In the genomic region with DNA sequence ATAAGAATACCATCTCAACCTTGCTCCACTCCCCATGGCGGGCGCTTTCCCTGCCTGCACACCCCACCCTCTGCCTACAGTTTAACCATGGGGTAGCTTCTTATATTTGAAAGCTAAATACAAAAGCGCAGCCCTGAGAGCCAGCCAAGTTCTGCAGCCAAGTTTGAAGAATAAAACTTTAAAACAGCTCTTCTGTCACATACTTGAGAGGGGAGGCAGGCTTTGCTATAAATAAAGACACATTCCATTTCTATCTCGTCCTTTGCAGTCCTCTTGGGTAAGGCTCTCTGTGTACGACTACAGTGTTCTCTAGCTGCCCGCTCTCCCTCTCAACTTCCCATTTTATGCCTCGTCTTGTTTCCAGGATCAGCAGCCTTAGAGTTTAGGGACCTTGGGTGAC, we compare ENCODE assay signal across 11 mouse cellular contexts.
DNase-seq lines count a peak whose midpoint lies in the region; ATAC-seq and TF ChIP-seq lines count a peak whose summit lies in the region.
"Had no signal": no experiment of that assay in that cellular context is flagged by ENCODE, and none has a peak within 500 bp of the region (broad histone marks: within the 10 kb centered on the region; RNA-seq: fewer than 3 reads in every experiment).

No protein-coding gene starts in this region.

- peak; percentile 44 for DNase-seq in kidney, postnatal 0 days (ENCODE audit: low spot score)
- DNase-seq in kidney, adult 2 months, result no peak
- DNase-seq in lung, postnatal 4 days, result peak; percentile 26 to 41
- no peak for DNase-seq in layer of hippocampus, postnatal 25 days (ENCODE audit: extremely low spot score in 1 of 2, low spot score in 1 of 2)
- no peak for DNase-seq in neural tube, embryonic 10.5 days (ENCODE audit: extremely low spot score, low spot score)
- DNase-seq in kidney, adult 8-10 months, result no peak
- DNase-seq: cerebellum, adult 8-10 months had no signal

- H3K4me3 ChIP-seq in kidney, postnatal 0 days (replicated peaks; ENCODE audit: low read depth, low read length), result no peak overlapping the region
- H3K4me3 ChIP-seq in kidney, adult 2 months (ENCODE audit: insufficient read depth, low read depth, low read length), result no peak overlapping the region
- no peak overlapping the region for H3K4me3 ChIP-seq in embryonic facial prominence, embryonic 15.5 days (replicated peaks)
- no peak overlapping the region; a peak in 1 of 4 replicates for H3K4me3 ChIP-seq in heart, embryonic 14.5 days (ENCODE audit: control insufficient read depth in 1 of 2, insufficient read depth in 1 of 2, low read depth in 1 of 2, low read length in 2 of 2)

- no peaks in the 10 kb centered on the region for H3K9me3 ChIP-seq in kidney, postnatal 0 days (replicated peaks; ENCODE audit: low read length)
- H3K9me3 ChIP-seq in embryonic facial prominence, embryonic 15.5 days (replicated peaks), result no peaks in the 10 kb centered on the region
- no peaks in the 10 kb centered on the region for H3K9me3 ChIP-seq in heart, embryonic 14.5 days (ENCODE audit: control insufficient read depth, low read length)

- TF ChIP-seq POLR2A in kidney, adult 2 months (IDR thresholded peaks at IDR 0.05; ENCODE audit: low read depth, low read length), result no peak

- no peak for TF ChIP-seq CTCF in kidney, postnatal 0 days (IDR thresholded peaks at IDR 0.05; ENCODE audit: low read depth)
- no peak for TF ChIP-seq CTCF in kidney, adult 2 months (conservative IDR thresholded peaks at IDR 0.05; ENCODE audit: insufficient read depth, insufficient read length, low read depth, low read length)

- no peaks in the 10 kb centered on the region for H3K4me1 ChIP-seq in kidney, postnatal 0 days (replicated peaks; ENCODE audit: insufficient read depth, low read length)
- H3K4me1 ChIP-seq in kidney, adult 2 months (ENCODE audit: control insufficient read depth, insufficient read depth, low read length), result no peaks in the 10 kb centered on the region
- peaks cover 5% of the 10 kb centered on the region; the same call in 1 of the 2 replicates for H3K4me1 ChIP-seq in embryonic facial prominence, embryonic 15.5 days
- peaks cover 11 to 17% of the 10 kb centered on the region in 2 experiments for H3K4me1 ChIP-seq in heart, embryonic 14.5 days (ENCODE audit: control insufficient read depth in 2 of 2, insufficient read depth in 2 of 2, low read length in 2 of 2)

- no peaks in the 10 kb centered on the region for H3K27me3 ChIP-seq in kidney, postnatal 0 days (ENCODE audit: insufficient read depth, low read length)
- no peaks in the 10 kb centered on the region for H3K27me3 ChIP-seq in kidney, adult 2 months (replicated peaks; ENCODE audit: control insufficient read depth, insufficient read depth, low read length)
- no peaks in the 10 kb centered on the region for H3K27me3 ChIP-seq in embryonic facial prominence, embryonic 15.5 days
- no peaks in the 10 kb centered on the region for H3K27me3 ChIP-seq in heart, embryonic 14.5 days (ENCODE audit: control insufficient read depth, insufficient read depth, low read length)

- ATAC-seq in kidney, postnatal 0 days (replicated peaks; ENCODE audit: low FRiP score, low read depth), result no peak
- ATAC-seq in embryonic facial prominence, embryonic 15.5 days (ENCODE audit: insufficient number of reproducible peaks, low FRiP score, low TSS enrichment, low read depth), result no peak
- peak; percentile 85 for ATAC-seq in heart, embryonic 14.5 days (ENCODE audit: insufficient number of reproducible peaks, insufficient read depth, low FRiP score, low read depth)
- ATAC-seq: inflammation-experienced regulatory T-cells, adult 6 months; midbrain, embryonic 16.5 days had no signal

- no peak overlapping the region for H3K4me2 ChIP-seq in kidney, postnatal 0 days (ENCODE audit: low read length)
- no peak overlapping the region for H3K4me2 ChIP-seq in embryonic facial prominence, embryonic 15.5 days (replicated peaks)
- H3K4me2 ChIP-seq in heart, embryonic 14.5 days (ENCODE audit: low read length), result peak overlapping the region; percentile 57

- H3K9ac ChIP-seq in kidney, postnatal 0 days (ENCODE audit: low read depth, low read length), result no peak overlapping the region
- H3K9ac ChIP-seq in embryonic facial prominence, embryonic 15.5 days, result no peak overlapping the region
- H3K9ac ChIP-seq in heart, embryonic 14.5 days (ENCODE audit: low read length), result peak overlapping the region; percentile 47; the same call in 1 of the 2 replicates

- no peak overlapping the region for H3K27ac ChIP-seq in kidney, postnatal 0 days
- no peak overlapping the region for H3K27ac ChIP-seq in kidney, adult 2 months (ENCODE audit: insufficient read depth, low read depth, low read length)
- 0 out of 2 replicates have a peak overlapping the region, but pooled peaks have one; percentile 34 for H3K27ac ChIP-seq in embryonic facial prominence, embryonic 15.5 days (replicated peaks)
- H3K27ac ChIP-seq in heart, embryonic 14.5 days (replicated peaks in 1 of 2; ENCODE audit: control insufficient read depth in 1 of 2, insufficient read depth in 1 of 2, low read depth in 2 of 2, low read length in 2 of 2), result peak overlapping the region; percentile 92 to 97

- 44% methylated on average over 7 of the region's 7 CpGs for WGBS in kidney, postnatal 0 days
- WGBS in kidney, adult 2 months, result 58% methylated on average over 7 of the region's 7 CpGs
- WGBS in embryonic facial prominence, embryonic 15.5 days, result 41% methylated on average over 7 of the region's 7 CpGs
- WGBS in heart, embryonic 14.5 days, result 8% methylated on average over 7 of the region's 7 CpGs

- no peaks in the 10 kb centered on the region for H3K36me3 ChIP-seq in kidney, postnatal 0 days (ENCODE audit: insufficient read depth, low read length)
- no peaks in the 10 kb centered on the region for H3K36me3 ChIP-seq in kidney, adult 2 months (ENCODE audit: control insufficient read depth, insufficient read depth, low read length)
- H3K36me3 ChIP-seq in embryonic facial prominence, embryonic 15.5 days, result no peaks in the 10 kb centered on the region
- no peaks in the 10 kb centered on the region for H3K36me3 ChIP-seq in heart, embryonic 14.5 days (ENCODE audit: control insufficient read depth, insufficient read depth, low read length)

Comparison
In these comparisons a context has a peak if more than half of its experiments do, and no peak if none do; other contexts are left out.
1. DNase-seq: peak in kidney, postnatal 0 days (single experiment) and lung, postnatal 4 days (2 of 2); none in kidney, adult 2 months (single experiment), layer of hippocampus, postnatal 25 days (0 of 2), neural tube, embryonic 10.5 days (single experiment) and kidney, adult 8-10 months (0 of 2).
2. H3K27ac ChIP-seq: peak in embryonic facial prominence, embryonic 15.5 days (single experiment) and heart, embryonic 14.5 days (2 of 2); none in kidney, postnatal 0 days (single experiment) and kidney, adult 2 months (single experiment).